Mouse (Mus musculus) hindbrain, embryonic 10.5 days (tissue): ENCODE data around the gene Gin1. TPM values are rescaled to one million over a fixed set of nuclear protein-coding genes. Genes with fewer than 3 reads are reported as not detected.
"Not testable (repeated sequence)": the region's sequence is repeated elsewhere in the genome, so short reads cannot be mapped to it uniquely, and the experiment has no call there.

Source experiments
- DNase-seq: peaks from one replicate; pipeline ENCODE4 v3.0.0-alpha.2; 2017; ENCODE audit warnings: low spot score
- H3K27ac ChIP-seq: fragments of 300-500 bp; sonication (generic); 2 replicates; pipeline ENCODE4 v1.5.1; 2016; ENCODE audit warnings: mild to moderate bottlenecking, moderate library complexity
- H3K27me3 ChIP-seq: fragments of 300-500 bp; sonication (generic); 2 replicates; pipeline ENCODE4 v1.6.1; 2016; ENCODE audit warnings: mild to moderate bottlenecking; ENCODE audit not compliant: poor library complexity, insufficient read depth, severe bottlenecking
- H3K36me3 ChIP-seq: fragments of 300-500 bp; sonication (generic); 2 replicates; pipeline ENCODE4 v1.6.1; 2016; ENCODE audit warnings: mild to moderate bottlenecking, moderate library complexity
- H3K4me1 ChIP-seq: fragments of 300-500 bp; sonication (generic); replicated peaks from 2 replicates; pipeline ENCODE4 v1.6.1; 2016; ENCODE audit warnings: mild to moderate bottlenecking
- H3K4me3 ChIP-seq: fragments of 300-500 bp; sonication (generic); 2 replicates; pipeline ENCODE4 v1.5.1; 2016; ENCODE audit warnings: mild to moderate bottlenecking, moderate library complexity
- H3K9me3 ChIP-seq: fragments of 300-500 bp; sonication (generic); 2 replicates; pipeline ENCODE4 v1.6.1; 2016; ENCODE audit warnings: mild to moderate bottlenecking, moderate library complexity
- WGBS: fragments of 180-500 bp; shearing (Covaris S2); methylation state at CpG from one replicate; pipeline ENCODE4 v1.1.7; 2016; 5-methylcytosine and 5-hydroxymethylcytosine counted together
- polyA plus RNA-seq: library from polyadenylated mRNA; unstranded; fragments of >200 nt; fragmentation: Nextera tagmentation; extraction: Ambion mirVana; gene quantifications from 2 replicates; pipeline ENCODE4 v1.2.1, GENCODE M21; 2016

Gene Gin1
- 14.7 and 16.6 TPM in 2 replicates for polyA plus RNA-seq

GRCm38 (mm10) chr1:97769904-97770753 is at the start of gene Gin1, which contains the start of gene Ppip5k2:
Gin1 (plus strand) TSS chr1:97770172.
Ppip5k2 (minus strand) TSS chr1:97770411.
- H3K27me3 ChIP-seq: no peaks in the 10 kb centered on the region
- DNase-seq: peak; percentile 94
- H3K9me3 ChIP-seq: no peaks in the 10 kb centered on the region
- H3K4me1 ChIP-seq: peaks cover 23% of the 10 kb centered on the region
- H3K36me3 ChIP-seq: no peaks in the 10 kb centered on the region
- peak within 1 kb of the TSS; percentile 93 for H3K27ac ChIP-seq
- peak within 1 kb of the TSS; percentile 94 for H3K4me3 ChIP-seq
- under 1% methylated on average over 66 of the region's 66 CpGs for WGBS

- Histone ChIP-seq H3K27me3 (no peaks in the 10 kb centered on the region), H3K27ac (no peak overlapping the region), H3K4me1 (no peaks in the 10 kb centered on the region), H3K9me3 (no peaks in the 10 kb centered on the region), H3K36me3 (peaks cover 45% of the 10 kb centered on the region), H3K4me3 (no peak overlapping the region)
- DNase-seq: no peak
- WGBS: 73% methylated on average over 2 of the region's 2 CpGs
Observed at GRCm38 (mm10) chr1:97726730-97727129, 43.2 kb upstream of the Gin1 start.

- DNase-seq: no peak
- 84% methylated on average over 1 of the region's 1 CpGs for WGBS
- no peak overlapping the region for H3K4me3 ChIP-seq
- H3K4me1 ChIP-seq: no peaks in the 10 kb centered on the region
- H3K9me3 ChIP-seq: no peaks in the 10 kb centered on the region
- H3K27me3 ChIP-seq: no peaks in the 10 kb centered on the region
- H3K27ac ChIP-seq: no peak overlapping the region
- peaks cover 53% of the 10 kb centered on the region for H3K36me3 ChIP-seq
Observed at GRCm38 (mm10) chr1:97729339-97729738, 40.6 kb upstream of the Gin1 start.

GRCm38 (mm10) chr1:97743063-97743462 is 26.9 kb upstream of the Gin1 start:
- no peaks in the 10 kb centered on the region for H3K4me1 ChIP-seq
- no peak overlapping the region for H3K27ac ChIP-seq
- no peaks in the 10 kb centered on the region for H3K9me3 ChIP-seq
- H3K27me3 ChIP-seq: no peaks in the 10 kb centered on the region
- DNase-seq: no peak
- peaks cover 84% of the 10 kb centered on the region for H3K36me3 ChIP-seq
- 97% methylated on average over 1 of the region's 1 CpGs for WGBS
- H3K4me3 ChIP-seq: no peak overlapping the region

- no peak overlapping the region for H3K27ac ChIP-seq
- WGBS: 93% methylated on average over 4 of the region's 4 CpGs
- H3K4me3 ChIP-seq: no peak overlapping the region
- H3K36me3 ChIP-seq: peaks cover 87% of the 10 kb centered on the region
- no peaks in the 10 kb centered on the region for H3K4me1 ChIP-seq
- DNase-seq: no peak
- H3K9me3 ChIP-seq: no peaks in the 10 kb centered on the region
- H3K27me3 ChIP-seq: no peaks in the 10 kb centered on the region
Observed at GRCm38 (mm10) chr1:97745712-97746111, 24.3 kb upstream of the Gin1 start.

- H3K4me3 ChIP-seq: no peak overlapping the region
- no peak overlapping the region for H3K27ac ChIP-seq
- H3K36me3 ChIP-seq: peaks cover 87% of the 10 kb centered on the region
- no peaks in the 10 kb centered on the region for H3K27me3 ChIP-seq
- H3K9me3 ChIP-seq: no peaks in the 10 kb centered on the region
- 95% methylated on average over 7 of the region's 7 CpGs for WGBS
- no peaks in the 10 kb centered on the region for H3K4me1 ChIP-seq
- DNase-seq: no peak
Observed at GRCm38 (mm10) chr1:97746261-97746660, 23.7 kb upstream of the Gin1 start.

GRCm38 (mm10) chr1:97748163-97748562 is 21.8 kb upstream of the Gin1 start:
- Histone ChIP-seq H3K27ac (no peak overlapping the region), H3K9me3 (no peaks in the 10 kb centered on the region), H3K27me3 (no peaks in the 10 kb centered on the region), H3K4me1 (no peaks in the 10 kb centered on the region), H3K36me3 (peaks cover 89% of the 10 kb centered on the region), H3K4me3 (no peak overlapping the region)
- 94% methylated on average over 3 of the region's 3 CpGs for WGBS
- DNase-seq: no peak

- H3K4me3 ChIP-seq: no peak overlapping the region
- peaks cover 67% of the 10 kb centered on the region for H3K36me3 ChIP-seq
- no peak overlapping the region for H3K27ac ChIP-seq
- H3K4me1 ChIP-seq: no peaks in the 10 kb centered on the region
- DNase-seq: no peak
- no peaks in the 10 kb centered on the region for H3K27me3 ChIP-seq
- no peaks in the 10 kb centered on the region for H3K9me3 ChIP-seq
Observed at GRCm38 (mm10) chr1:97753216-97753615, 16.8 kb upstream of the Gin1 start.

GRCm38 (mm10) chr1:97754392-97754791 is 15.6 kb upstream of the Gin1 start:
- Histone ChIP-seq H3K4me1 (no peaks in the 10 kb centered on the region), H3K4me3 (no peak overlapping the region), H3K27me3 (no peaks in the 10 kb centered on the region), H3K27ac (no peak overlapping the region), H3K9me3 (no peaks in the 10 kb centered on the region), H3K36me3 (peaks cover 55% of the 10 kb centered on the region)
- 79% methylated on average over 4 of the region's 4 CpGs for WGBS
- DNase-seq: no peak

GRCm38 (mm10) chr1:97759841-97760240 is 10.1 kb upstream of the Gin1 start:
- DNase-seq: no peak
- Histone ChIP-seq H3K36me3 (peaks cover 19% of the 10 kb centered on the region), H3K4me3 (no peak overlapping the region), H3K9me3 (no peaks in the 10 kb centered on the region), H3K27me3 (no peaks in the 10 kb centered on the region), H3K27ac (no peak overlapping the region), H3K4me1 (no peaks in the 10 kb centered on the region)

- no peak for DNase-seq
- Histone ChIP-seq H3K27ac (no peak overlapping the region), H3K27me3 (no peaks in the 10 kb centered on the region), H3K4me1 (no peaks in the 10 kb centered on the region), H3K36me3 (peaks cover 11% of the 10 kb centered on the region), H3K4me3 (no peak overlapping the region), H3K9me3 (no peaks in the 10 kb centered on the region)
- 78% methylated on average over 7 of the region's 7 CpGs for WGBS
Observed at GRCm38 (mm10) chr1:97760598-97760997, 9.4 kb upstream of the Gin1 start.

- no peaks in the 10 kb centered on the region for H3K27me3 ChIP-seq
- no peaks in the 10 kb centered on the region for H3K9me3 ChIP-seq
- H3K27ac ChIP-seq: no peak overlapping the region
- peaks cover 9% of the 10 kb centered on the region for H3K36me3 ChIP-seq
- WGBS: 79% methylated on average over 6 of the region's 6 CpGs
- no peak for DNase-seq
- H3K4me1 ChIP-seq: no peaks in the 10 kb centered on the region
- no peak overlapping the region for H3K4me3 ChIP-seq
Observed at GRCm38 (mm10) chr1:97761477-97761876, 8.5 kb upstream of the Gin1 start.

GRCm38 (mm10) chr1:97765712-97766111 is 4.3 kb upstream of the Gin1 start:
- not testable (repeated sequence) for DNase-seq, H3K27ac ChIP-seq, H3K27me3 ChIP-seq, H3K4me3 ChIP-seq, H3K36me3 ChIP-seq, H3K9me3 ChIP-seq
- WGBS: 84% methylated on average over 4 of the region's 4 CpGs
- peaks cover 20% of the 10 kb centered on the region for H3K4me1 ChIP-seq
